Mouse (Mus musculus) kidney, adult 11 months (tissue): ENCODE measurements at regions not wholly inside any gene's neighbourhood (a gene's known extent, or its start where the extent isn't known, plus 50 kb on each side); places are given as distances from the start of the nearest gene placed in this dataset.
"Not testable (repeated sequence)": the region's sequence is repeated elsewhere in the genome, so short reads cannot be mapped to it uniquely, and the experiment has no call there.

Experiments used
- DNase-seq: peaks from one replicate; pipeline ENCODE4 v3.0.0; 2022

GRCm38 (mm10) chr6:62889194-62889593 is 366.5 kb upstream of the Grid2 start:
- peak; percentile 6 for DNase-seq

- DNase-seq = no peak
Measured at GRCm38 (mm10) chr6:62912758-62913157, 342.9 kb upstream of the Grid2 start.

GRCm38 (mm10) chr6:62917059-62917458 is 338.6 kb upstream of the Grid2 start:
- DNase-seq = not testable (repeated sequence)

GRCm38 (mm10) chr6:62917956-62918355 is 337.7 kb upstream of the Grid2 start:
- no peak for DNase-seq

GRCm38 (mm10) chr6:62919092-62919491 is 336.6 kb upstream of the Grid2 start:
- DNase-seq = no peak
